Mouse (Mus musculus) granulocyte monocyte progenitor cell, adult 5-6 weeks (primary cell): Measurements from ENCODE around the gene Zfp446. TPM values are rescaled to one million over a fixed set of nuclear protein-coding genes. Genes with fewer than 3 reads are reported as not detected.

Experiments
- ATAC-seq: replicated peaks from 2 replicates; pipeline ENCODE4 v1.8.0; 2016; ENCODE audit warnings: mild to moderate bottlenecking, moderate TSS enrichment, inconsistent platforms; ENCODE audit not compliant: poor library complexity, severe bottlenecking
- total RNA-seq, 2 experiments: library from RNA; stranded (forward) in 1 of 2; stranded (reverse) in 1 of 2; fragments of 200-712, 200-1000 nt in 1 of 2; fragments of >200 nt in 1 of 2; fragmentation: Nextera tagmentation in 1 of 2; gene quantifications; 2 replicates each; pipeline ENCODE4 v1.2.3; 2014 to 2017

Zfp446 gene
- total RNA-seq, 2 experiments from 2014 or later, result 3.0 to 5.4 TPM

- peak; percentile 71 for ATAC-seq
Observed at GRCm38 (mm10) chr7:13022773-13023535, 45.3 kb downstream of the Zfp446 start.

DNA sequence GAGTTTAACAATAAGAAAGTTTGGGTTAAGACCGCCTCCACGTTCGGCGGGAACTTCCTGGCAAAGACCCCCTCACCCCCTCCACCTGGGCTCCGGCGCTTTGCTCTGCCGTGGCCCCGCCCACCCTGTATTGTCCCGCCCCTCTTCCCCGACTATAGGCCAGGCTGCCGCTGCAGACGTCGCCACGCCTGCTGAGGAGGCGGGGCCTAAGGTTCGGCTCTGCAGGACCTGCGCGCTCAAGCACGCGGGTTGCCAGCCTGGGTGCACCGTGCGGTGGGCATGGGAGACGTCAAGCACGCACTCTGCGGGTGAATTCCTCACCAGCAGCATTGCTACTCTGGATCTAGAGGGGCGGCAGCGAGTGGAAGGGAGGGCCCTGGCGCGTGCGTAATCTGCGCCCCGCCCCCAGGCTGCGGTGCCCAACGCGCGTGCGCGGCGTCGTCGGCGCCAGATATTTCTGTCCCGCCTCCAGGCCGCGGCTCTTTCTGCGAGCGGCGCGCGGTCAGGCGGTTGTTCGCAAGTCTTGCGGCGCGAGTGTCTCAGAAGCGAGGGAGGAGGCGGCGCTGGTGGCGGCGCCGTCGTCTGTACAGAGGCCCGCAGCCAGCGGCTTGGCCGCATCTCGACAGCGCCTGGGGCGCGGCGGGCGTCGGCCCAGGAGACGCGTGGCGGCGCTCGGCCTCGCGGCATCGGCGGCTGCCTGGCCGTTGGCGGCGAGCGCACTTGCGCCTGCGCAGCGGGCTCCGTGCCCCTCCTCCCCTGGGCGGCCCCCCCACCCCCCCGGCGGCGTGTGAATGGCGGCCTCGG, 46.5 kb downstream of the Zfp446 start:
- peak; percentile 68 for ATAC-seq

- ATAC-seq, result peak; percentile 8
Observed at GRCm38 (mm10) chr7:13024805-13025204, 47.2 kb downstream of the Zfp446 start.

DNA sequence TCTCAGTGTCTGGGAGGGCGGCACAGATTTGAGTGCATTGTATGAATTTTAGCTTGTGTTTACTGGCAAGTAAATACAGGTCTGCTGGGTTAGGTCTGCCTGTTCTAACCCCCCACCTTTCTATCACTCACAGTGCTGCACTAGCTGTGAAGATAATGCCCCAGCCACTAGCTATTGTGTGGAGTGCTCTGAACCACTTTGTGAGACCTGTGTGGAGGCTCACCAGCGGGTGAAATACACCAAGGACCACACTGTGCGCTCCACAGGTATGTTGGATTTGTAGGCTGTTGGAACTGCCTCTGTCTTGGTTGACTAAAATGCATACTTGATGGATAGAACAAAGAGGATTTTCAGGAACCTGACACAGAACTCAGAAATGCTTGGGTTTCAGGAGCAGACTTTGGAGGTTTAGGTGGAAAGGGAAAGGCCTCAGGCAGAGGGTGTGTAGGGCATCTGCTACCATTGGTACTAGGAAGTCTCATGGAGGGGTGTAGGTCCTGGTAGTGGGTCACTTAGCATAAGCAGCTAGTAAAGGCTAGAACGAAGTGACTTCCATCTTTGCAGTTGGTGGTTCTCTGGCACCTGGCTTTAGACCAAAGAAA, 48.0 kb downstream of the Zfp446 start:
- no peak for ATAC-seq

GRCm38 (mm10) chr7:13028986-13029385, 51.3 kb downstream of the Zfp446 start:
- ATAC-seq, result no peak

DNA sequence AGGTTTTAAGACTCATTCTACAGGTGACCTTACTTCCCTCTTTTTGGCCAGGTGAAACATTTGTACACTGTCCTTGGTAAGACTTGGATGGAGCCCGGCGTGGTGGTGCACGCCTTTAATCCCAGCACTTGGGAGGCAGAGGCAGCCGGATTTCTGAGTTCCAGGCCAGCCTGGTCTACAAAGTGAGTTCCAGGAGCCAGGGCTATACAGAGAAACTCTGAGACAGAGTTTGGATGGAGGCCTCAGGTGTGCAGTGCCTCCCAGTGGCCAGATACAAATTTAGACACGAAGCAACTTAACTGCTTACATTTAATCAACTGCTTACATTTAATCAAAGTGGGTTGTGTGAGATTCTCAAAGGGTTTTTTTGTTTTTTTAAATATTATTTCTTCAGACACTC, 53.4 kb downstream of the Zfp446 start:
- ATAC-seq, result no peak

GRCm38 (mm10) chr7:13031983-13032382, 54.3 kb downstream of the Zfp446 start:
- no peak for ATAC-seq

GRCm38 (mm10) chr7:13032541-13032940, 54.9 kb downstream of the Zfp446 start:
- ATAC-seq, result no peak

GRCm38 (mm10) chr7:13033451-13034147, 56.0 kb downstream of the Zfp446 start:
- ATAC-seq, result no peak

GRCm38 (mm10) chr7:13034148-13034977, 56.7 kb downstream of the Zfp446 start, which contains the start of gene Chmp2a:
TSS of gene Chmp2a (minus strand) at chr7:13034807.
- ATAC-seq, result peak; percentile 51

Other genes starting within 250 kb of the Zfp446 start
- gene Vmn2r56, start 242.8 kb upstream of the Zfp446 start, total RNA-seq (2014; fragmentation: Nextera tagmentation), result not detected in 2 replicates
- gene Vmn2r56, start 242.8 kb upstream of the Zfp446 start, total RNA-seq (2017), result not detected in 2 replicates
- 0.26 and 3.4 TPM in 2 replicates for gene Zscan18, start 174.2 kb upstream of the Zfp446 start, total RNA-seq (2014; fragmentation: Nextera tagmentation)
- 1.6 and 3.3 TPM in 2 replicates for gene Zscan18, start 174.2 kb upstream of the Zfp446 start, total RNA-seq (2017)
- 9.1 and 16.6 TPM in 2 replicates for gene Zfp329, start 159.0 kb upstream of the Zfp446 start, total RNA-seq (2014; fragmentation: Nextera tagmentation)
- 6.7 and 8.3 TPM in 2 replicates for gene Zfp329, start 159.0 kb upstream of the Zfp446 start, total RNA-seq (2017)
- 28.1 and 34.8 TPM in 2 replicates for gene Zfp110, start 143.1 kb upstream of the Zfp446 start, total RNA-seq (2014; fragmentation: Nextera tagmentation)
- gene Zfp110, start 143.1 kb upstream of the Zfp446 start, total RNA-seq (2017), result 38.2 and 45.9 TPM in 2 replicates
- gene Zfp128, start 96.7 kb upstream of the Zfp446 start, total RNA-seq (2014; fragmentation: Nextera tagmentation), result 3.4 and 3.6 TPM in 2 replicates
- gene Zfp128, start 96.7 kb upstream of the Zfp446 start, total RNA-seq (2017), result 2.5 and 3.1 TPM in 2 replicates
- gene Zscan22, start 80.0 kb upstream of the Zfp446 start, total RNA-seq (2014; fragmentation: Nextera tagmentation), result 26.6 and 32.4 TPM in 2 replicates
- gene Zscan22, start 80.0 kb upstream of the Zfp446 start, total RNA-seq (2017), result 4.8 and 8.1 TPM in 2 replicates
- gene Rps5, start 55.6 kb upstream of the Zfp446 start, total RNA-seq (2014; fragmentation: Nextera tagmentation), result 2,621 and 2,837 TPM in 2 replicates
- 1,142 and 1,421 TPM in 2 replicates for gene Rps5, start 55.6 kb upstream of the Zfp446 start, total RNA-seq (2017)
- 0.92 and 0.95 TPM in 2 replicates for gene Rnf225, start 50.4 kb upstream of the Zfp446 start, total RNA-seq (2014; fragmentation: Nextera tagmentation)
- 0.26 and 0.88 TPM in 2 replicates for gene Rnf225, start 50.4 kb upstream of the Zfp446 start, total RNA-seq (2017)
- 5.9 and 8.6 TPM in 2 replicates for gene Zfp324, start 12.0 kb upstream of the Zfp446 start, total RNA-seq (2014; fragmentation: Nextera tagmentation)
- gene Zfp324, start 12.0 kb upstream of the Zfp446 start, total RNA-seq (2017), result 7.6 and 7.8 TPM in 2 replicates
- gene Slc27a5, start 20.3 kb downstream of the Zfp446 start, total RNA-seq (2014; fragmentation: Nextera tagmentation), result not detected in 2 replicates
- not detected in 2 replicates for gene Slc27a5, start 20.3 kb downstream of the Zfp446 start, total RNA-seq (2017)
- gene Trim28, start 21.3 kb downstream of the Zfp446 start, total RNA-seq (2014; fragmentation: Nextera tagmentation), result 599 and 728 TPM in 2 replicates
- 489 and 493 TPM in 2 replicates for gene Trim28, start 21.3 kb downstream of the Zfp446 start, total RNA-seq (2017)
- gene Zbtb45, start 32.2 kb downstream of the Zfp446 start, total RNA-seq (2014; fragmentation: Nextera tagmentation), result 8.5 and 19.8 TPM in 2 replicates
- gene Zbtb45, start 32.2 kb downstream of the Zfp446 start, total RNA-seq (2017), result 4.9 and 11.9 TPM in 2 replicates
- 117 and 163 TPM in 2 replicates for gene Chmp2a, start 57.0 kb downstream of the Zfp446 start, total RNA-seq (2014; fragmentation: Nextera tagmentation)
- 162 and 196 TPM in 2 replicates for gene Chmp2a, start 57.0 kb downstream of the Zfp446 start, total RNA-seq (2017)
- gene Ube2m, start 60.4 kb downstream of the Zfp446 start, total RNA-seq (2014; fragmentation: Nextera tagmentation), result 196 and 197 TPM in 2 replicates
- 126 and 132 TPM in 2 replicates for gene Ube2m, start 60.4 kb downstream of the Zfp446 start, total RNA-seq (2017)
- 0.43 TPM in 1 of 2 replicates, not detected in the other for gene Mzf1, start 76.9 kb downstream of the Zfp446 start, total RNA-seq (2014; fragmentation: Nextera tagmentation)
- gene Mzf1, start 76.9 kb downstream of the Zfp446 start, total RNA-seq (2017), result 0.30 and 0.57 TPM in 2 replicates
- not detected in 2 replicates for gene Vmn1r85, start 117.3 kb downstream of the Zfp446 start, total RNA-seq (2014; fragmentation: Nextera tagmentation)
- not detected in 2 replicates for gene Vmn1r85, start 117.3 kb downstream of the Zfp446 start, total RNA-seq (2017)
- not detected in 2 replicates for gene Vmn1r86, start 142.1 kb downstream of the Zfp446 start, total RNA-seq (2014; fragmentation: Nextera tagmentation)
- not detected in 2 replicates for gene Vmn1r86, start 142.1 kb downstream of the Zfp446 start, total RNA-seq (2017)
- gene Vmn1r87, start 162.3 kb downstream of the Zfp446 start, total RNA-seq (2014; fragmentation: Nextera tagmentation), result not detected in 2 replicates
- not detected in 2 replicates for gene Vmn1r87, start 162.3 kb downstream of the Zfp446 start, total RNA-seq (2017)
- 0.26 TPM in 1 of 2 replicates, not detected in the other for gene Vmn1r88, start 181.7 kb downstream of the Zfp446 start, total RNA-seq (2014; fragmentation: Nextera tagmentation)
- not detected in 2 replicates for gene Vmn1r88, start 181.7 kb downstream of the Zfp446 start, total RNA-seq (2017)
- gene Vmn1r89, start 235.2 kb downstream of the Zfp446 start, total RNA-seq (2014; fragmentation: Nextera tagmentation), result not detected in 2 replicates
- gene Vmn1r89, start 235.2 kb downstream of the Zfp446 start, total RNA-seq (2017), result not detected in 2 replicates